Mouse (Mus musculus) activated CD4-positive, CD25-positive, alpha-beta regulatory T cell, adult 4 months (primary cell): ENCODE results near the gene Tmem270. TPM values are rescaled to one million over a fixed set of nuclear protein-coding genes. Genes with fewer than 3 reads are reported as not detected.
"Not testable (repeated sequence)": the region's sequence is repeated elsewhere in the genome, so short reads cannot be mapped to it uniquely, and the experiment has no call there.

Experiments used
- ATAC-seq: one replicate; pipeline ENCODE4 v1.8.0; 2017
- polyA plus RNA-seq, 2 experiments: library from polyadenylated mRNA; unstranded; fragments of 100-300 nt; shearing (Covaris generic); gene quantifications; one replicate each; pipeline ENCODE4 v1.2.1; 2017

The Tmem270 gene
- polyA plus RNA-seq: not detected

DNA sequence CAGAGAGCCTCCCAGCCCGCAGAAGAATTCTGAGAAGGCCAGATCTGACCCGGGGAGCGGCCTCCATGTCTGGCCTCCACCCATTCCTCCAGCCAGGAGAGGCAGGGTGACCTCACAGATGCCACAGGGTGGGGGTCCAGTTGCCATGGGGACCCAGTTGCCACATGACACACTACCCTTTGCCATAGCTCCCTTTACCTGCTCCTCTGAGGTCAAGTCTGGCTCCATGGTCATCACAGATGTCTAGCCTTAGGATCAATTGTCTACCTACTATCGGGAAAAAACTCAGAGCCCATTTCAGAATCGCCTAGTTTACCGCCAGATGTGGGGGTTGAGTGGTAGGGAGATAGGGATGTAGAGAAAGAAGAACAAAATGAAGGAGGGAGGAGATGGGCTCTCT lies at the start of gene Tmem270:
TSS of gene Tmem270 (minus strand) at position 101 of the 400 bp plus-strand sequence.
- no peak for ATAC-seq

DNA sequence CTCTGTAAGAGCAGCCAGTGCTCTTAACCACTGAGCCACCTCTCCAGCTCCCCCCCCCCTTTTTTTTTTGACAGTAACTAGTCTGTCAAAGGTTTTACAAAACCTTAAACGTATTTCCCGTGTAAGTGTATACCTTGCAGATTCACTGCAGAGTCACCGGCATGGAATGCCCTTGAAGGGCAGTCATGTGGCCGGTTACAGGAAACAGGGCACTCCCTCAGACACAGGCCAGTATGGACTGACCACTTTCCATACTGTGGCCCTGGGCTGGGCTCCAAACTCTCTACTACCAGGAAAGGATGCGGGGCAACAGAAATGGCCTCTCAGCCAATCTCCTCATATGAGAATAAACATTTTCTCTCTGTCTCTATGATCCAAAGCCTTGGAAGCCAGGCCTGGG lies 49.0 kb upstream of the Tmem270 start:
- no peak for ATAC-seq

DNA sequence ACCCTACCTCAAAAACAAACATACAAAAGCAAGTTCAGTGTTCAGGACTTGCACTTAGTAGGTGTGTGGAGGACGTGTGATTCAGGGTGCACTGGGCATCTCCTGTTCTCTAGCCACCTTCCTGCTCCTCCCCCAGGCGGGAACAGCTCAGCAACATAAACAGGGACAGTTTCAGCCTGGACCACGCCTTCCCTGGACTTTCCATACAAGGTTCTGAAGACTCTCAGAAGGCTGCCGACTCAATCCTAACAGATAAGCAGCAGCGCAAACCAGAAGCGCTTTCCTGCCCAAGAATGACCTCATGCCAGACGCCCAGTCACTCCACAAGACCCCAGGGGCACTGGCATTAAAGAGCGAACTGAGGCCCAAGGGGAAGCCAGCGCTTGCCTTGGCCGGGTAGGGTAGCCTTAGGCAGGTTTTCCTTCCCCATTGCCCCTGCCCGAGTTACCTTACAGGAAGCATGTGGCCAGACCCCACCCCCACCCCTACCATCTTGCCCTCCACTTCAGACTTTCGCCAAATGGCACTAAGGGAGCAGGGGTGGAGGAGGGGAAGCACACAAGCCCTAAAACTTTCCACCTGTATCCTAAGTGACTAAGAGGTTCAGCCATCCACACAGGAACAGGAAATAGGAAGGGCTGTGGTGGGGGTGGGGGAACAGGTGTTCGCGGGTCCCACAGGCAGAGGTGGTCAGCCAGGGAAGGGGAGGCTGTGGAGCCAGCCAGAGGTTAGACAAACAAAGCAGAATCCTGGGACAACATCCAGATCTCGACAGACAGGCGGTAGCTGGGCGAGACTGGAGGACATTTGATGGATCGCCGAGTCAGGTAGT lies 44.7 kb upstream of the Tmem270 start:
- ATAC-seq: no peak

DNA sequence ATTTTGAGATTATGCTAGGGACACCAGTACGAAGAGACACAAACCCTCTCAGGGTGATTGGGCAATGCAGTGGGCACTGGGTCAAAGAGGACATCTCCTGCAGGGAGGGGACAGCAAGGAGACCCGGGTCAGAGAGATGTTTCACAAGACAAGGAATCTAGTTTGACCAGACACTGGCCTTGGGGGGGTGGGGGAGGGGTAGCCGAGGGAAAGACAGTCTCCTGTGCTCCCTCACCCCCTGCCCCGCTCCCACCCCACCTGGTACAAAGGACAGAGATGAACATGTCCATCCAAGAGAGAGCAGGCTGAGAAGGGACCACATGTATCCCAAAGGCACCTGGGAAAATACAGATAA lies 41.5 kb upstream of the Tmem270 start:
- no peak for ATAC-seq

DNA sequence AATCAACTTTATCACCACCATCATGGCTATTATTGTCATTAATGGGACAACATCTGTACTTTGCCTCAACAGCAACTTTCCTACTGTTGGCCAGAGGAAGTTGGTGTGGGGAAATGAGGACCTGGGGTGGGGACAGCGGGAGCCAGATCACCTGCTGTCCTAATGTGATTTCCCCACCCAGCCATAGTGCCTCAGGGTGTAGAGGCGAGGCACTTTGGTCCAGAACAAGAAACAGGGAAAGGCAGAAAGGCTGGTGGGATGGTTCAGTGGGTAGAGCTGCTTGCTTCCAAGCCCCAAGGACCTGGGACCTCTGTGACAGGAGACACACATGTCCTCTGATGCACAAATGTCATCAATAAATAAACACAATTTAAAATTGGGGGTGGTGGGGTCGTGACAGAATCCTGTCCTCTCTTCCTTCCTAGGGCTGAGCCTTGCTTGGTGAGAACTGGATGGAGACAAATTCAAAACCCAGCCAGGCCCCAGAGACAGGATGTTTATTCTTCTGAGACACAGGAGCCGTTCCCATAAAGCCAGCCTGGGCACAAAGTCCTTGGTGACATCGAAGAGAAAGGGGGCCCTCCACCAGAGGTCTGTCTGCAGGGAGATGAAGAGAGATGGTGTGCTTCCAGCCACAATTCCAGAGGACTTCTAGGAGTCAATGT lies 41.0 kb upstream of the Tmem270 start:
- ATAC-seq: no peak

DNA sequence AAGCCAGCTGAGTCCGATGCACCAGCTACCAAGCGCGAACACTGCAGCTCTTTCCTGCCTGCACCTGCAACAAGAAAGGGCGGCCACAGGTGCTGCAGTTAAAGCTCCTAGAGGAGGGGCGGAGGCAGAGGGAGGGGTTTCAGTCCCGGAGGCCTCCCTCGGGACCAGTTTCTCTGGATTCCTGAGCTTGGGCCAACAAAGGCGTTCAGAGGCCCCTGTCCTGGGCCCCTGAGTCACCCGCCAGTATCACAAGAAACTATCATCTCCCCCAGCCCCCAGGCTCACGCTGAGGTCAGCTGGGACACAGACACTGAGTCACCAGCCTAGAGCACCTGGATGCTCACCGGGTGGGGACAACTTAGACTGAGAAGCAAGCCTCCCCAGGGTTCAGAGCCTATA lies 40.3 kb upstream of the Tmem270 start, which contains the start of gene Cldn4:
TSS of gene Cldn4 (minus strand) at position 78 of the 399 bp plus-strand sequence.
- no peak for ATAC-seq

DNA sequence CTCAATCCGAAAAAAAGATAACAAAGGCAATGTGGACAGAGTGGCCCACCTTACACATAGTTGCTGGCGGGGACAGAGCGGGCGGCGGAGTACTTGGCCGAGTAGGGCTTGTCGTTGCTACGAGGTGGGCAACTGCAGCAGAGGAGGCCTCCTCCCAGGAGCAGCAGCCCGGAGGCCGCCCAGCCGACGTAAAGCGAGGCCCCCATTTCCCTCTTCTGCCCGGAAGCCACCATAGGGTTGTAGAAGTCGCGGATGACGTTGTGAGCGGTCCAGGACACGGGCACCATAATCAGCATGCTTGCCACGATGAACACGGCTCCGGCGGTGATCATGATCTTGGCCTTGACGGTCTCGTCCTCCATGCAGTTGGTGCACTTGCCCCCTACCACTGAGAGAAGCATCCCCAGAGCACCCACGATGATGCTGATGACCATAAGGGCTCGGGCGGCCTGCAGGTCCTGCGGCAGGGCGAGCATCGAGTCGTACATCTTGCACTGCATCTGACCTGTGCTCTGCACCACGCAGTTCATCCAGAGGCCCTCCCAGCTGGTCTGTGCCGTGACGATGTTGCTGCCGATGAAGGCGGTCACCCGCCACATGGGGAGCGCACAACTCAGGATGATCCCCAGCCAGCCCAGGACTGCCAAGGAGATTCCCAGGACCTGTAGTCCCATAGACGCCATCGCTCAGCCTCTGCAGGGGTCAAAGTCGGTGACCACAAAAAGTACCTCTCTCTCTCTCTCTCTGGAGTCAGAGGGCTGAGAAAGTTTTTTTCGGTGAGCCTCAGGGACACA lies 39.7 kb upstream of the Tmem270 start:
- no peak for ATAC-seq

DNA sequence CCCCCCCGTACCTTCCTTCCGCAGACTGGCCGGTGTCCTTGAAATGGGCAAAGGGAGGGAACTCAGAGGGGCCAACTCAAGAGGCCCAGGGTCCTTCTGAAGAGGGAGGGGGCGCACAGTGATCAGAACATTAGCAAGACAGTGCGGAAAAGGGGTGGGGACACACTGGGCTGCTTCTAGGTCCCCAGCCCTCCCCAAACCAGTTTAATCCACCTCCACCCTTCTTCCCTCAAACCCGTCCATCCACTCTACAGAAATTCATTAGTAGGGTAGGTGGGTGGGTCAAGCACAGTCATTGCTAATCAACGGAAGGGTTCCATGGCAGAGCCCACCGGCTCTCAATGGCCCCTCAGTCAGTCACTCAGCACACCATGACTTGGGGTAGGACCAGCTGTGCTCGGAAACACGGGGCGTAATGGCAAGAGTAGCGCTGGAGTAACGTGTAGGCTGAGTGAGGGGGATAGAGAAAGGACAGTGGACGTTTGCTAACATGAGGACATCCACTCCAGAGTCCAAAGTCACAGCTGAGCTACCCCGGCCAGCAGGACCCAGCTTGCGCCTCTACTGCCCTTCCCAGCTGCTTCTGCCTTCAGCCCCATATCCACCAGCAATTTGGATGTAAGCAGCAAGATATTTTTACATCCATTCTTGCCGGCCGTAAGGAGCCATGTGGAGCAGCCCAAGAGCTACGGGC lies 38.9 kb upstream of the Tmem270 start:
- ATAC-seq: no peak

DNA sequence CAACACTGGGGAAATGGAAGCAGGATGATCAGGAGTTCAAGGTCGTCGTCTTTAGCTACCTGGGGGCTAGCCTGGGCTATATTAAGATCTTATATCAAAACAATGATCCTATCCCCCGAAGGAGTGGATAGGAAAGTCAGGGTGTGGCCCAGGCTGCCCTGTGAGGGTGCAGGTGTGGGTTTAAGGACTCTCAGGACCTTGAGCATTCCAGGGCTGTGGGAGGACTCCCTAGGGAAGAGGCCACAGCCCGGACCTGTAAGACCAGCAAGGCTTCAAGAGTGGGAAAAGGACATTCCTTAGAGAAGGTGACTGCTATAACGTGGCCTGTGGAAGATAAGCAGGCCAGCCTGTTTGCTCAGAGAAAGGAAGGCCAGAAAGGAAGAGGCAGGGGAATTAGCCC lies 37.6 kb upstream of the Tmem270 start:
- ATAC-seq: no peak

DNA sequence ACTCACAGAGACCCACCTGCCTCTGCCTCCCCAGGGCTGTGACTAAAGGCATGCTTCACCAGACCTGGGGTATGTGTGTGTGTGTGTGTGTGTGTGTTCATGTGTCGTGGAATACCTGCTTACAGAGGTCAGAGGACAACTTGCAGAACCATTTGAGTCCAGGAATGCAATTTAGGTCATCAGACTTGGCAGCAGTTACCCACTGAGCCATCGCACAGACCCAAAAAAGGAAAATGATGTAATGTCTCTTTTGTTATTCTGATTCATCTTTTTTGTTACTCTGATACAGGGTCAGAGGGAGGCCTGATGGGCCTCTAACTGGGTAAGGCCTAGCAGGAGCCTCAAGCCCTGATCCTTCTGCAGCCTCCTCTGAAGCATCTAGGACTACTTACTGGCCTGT lies 36.2 kb upstream of the Tmem270 start:
- no peak for ATAC-seq

DNA sequence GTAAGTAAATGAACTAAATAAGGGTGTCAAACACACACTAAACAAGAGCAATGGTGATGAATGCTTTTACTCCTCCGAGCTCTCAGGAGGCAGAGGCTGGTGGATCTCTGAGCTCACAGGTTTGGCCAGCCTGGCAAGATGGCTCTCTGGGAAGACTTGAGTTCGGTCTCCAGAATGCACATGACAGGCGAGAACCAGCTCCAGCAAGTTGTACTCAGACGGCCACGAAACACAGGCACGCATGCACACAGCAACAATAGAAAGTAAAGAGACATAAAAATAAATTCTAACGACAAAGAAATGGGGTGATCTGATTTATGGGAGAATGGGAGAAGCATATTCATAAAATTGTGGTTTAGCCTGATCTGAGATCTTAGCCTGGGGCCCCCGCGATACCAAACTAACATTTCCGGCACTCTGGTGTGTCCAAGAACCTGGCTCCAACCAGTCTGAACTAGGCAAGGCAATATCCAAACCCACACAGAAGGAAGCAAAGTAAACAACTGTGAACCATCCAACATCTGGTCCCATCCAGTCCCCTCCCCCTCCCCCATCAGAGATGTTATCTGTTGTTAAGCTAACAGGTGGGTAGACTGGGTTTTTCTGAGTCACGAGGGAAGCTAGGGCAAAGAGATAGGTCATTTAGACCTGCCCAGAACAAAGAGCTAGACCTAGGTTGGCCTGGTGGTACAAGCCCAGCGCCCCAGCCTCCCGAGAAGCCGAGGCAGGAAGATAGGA lies 35.1 kb upstream of the Tmem270 start:
- no peak for ATAC-seq

DNA sequence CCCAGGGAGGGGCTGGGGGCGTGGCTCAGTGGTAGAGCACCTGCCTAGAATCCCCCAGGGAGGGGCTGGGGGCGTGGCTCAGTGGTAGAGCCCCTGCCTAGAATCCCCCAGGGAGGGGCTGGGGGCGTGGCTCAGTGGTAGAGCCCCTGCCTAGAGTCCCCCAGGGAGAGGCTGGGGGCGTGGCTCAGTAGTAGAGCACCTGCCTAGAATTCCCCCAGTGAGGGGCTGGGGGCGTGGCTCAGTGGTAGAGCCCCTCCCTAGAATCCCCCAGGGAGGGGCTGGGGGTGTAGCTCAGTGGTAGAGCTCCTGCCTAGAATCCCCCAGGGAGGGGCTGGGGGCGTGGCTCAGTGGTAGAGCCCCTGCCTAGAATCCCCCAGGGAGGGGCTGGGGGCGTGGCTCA lies 33.0 kb upstream of the Tmem270 start:
- not testable (repeated sequence) for ATAC-seq

DNA sequence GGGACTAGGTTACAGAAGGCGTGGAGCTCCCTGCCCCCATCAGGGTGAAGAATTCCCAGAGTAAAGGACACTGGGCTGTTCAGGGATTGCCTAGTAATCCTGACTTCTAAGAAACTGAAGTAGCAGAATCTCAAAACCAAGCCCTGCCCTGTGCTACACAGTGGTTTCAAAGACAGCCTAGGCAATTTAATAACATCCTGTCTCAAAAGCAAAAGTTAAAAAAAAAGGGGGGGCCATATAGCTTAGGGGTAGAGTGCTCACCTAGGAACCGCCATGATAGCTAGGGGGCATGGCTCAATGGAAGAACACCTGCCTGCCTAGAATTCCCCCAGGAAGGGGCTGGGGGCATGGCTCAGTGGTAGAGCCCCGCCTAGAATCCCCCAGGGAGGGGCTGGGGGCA lies 32.5 kb upstream of the Tmem270 start:
- ATAC-seq: peak; percentile 91

DNA sequence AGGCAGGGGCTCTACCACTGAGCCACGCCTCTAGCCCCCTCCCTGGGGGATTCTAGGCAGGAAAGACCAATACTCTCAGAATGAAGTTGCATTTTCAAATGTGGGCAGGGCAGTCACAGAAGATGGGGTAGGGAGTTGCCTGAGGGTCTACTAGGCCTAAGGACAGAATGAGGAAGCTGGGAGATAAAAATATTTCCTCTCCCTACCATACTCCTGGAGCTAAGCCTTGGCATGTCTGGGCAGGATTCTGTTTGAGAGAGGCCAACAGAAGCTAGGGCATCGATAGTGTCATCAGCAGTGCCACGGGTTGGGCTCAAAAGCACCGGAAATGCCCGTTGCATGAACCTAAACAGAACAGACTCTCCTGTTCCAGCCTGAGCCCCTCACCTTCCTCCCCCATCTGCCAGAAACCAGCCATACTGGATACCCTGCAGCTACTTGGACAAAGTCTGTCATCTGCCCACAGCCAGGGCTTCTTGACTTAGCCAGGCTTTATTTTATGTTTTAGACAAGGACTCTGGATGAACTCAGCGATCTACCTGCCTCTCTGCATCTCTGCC lies 30.2 kb upstream of the Tmem270 start:
- ATAC-seq: no peak

DNA sequence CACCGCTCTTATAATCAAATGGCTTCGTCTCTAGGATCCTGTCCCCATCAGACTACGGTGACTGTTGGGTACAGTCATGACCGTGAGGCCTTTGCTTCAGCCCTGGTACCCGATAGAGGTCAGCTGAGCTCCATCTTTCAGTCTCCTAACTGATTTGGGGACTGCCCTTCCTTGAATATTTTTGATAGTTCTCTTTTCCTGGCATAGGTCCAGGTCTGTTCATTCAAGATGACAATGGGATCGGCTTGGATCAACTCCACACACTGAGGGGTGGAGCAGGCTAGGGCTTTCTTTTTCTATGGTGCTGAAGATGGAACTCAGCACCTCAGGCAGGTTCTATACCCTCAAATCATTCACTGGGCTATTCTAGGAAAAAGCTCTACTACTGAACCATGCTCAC lies 29.5 kb upstream of the Tmem270 start:
- ATAC-seq: no peak

DNA sequence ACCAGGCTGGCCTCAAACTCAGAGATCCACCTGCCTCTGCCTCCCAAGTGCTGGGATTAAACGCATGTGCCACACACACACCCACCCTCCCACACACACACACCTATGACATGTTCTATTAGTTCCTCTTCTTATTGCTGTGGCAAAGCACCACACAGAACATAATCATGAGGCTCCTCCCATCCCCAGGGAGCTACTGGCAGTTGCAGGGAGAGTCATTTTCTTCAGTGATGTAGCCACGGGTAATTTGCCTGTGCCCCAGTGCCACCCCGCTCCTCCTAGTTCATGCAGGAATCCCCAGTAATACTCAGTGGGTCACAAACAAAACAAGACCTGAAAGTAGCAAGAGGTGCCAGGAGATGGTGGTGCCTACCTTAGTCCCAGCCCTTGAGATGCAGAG lies 28.1 kb upstream of the Tmem270 start:
- no peak for ATAC-seq

DNA sequence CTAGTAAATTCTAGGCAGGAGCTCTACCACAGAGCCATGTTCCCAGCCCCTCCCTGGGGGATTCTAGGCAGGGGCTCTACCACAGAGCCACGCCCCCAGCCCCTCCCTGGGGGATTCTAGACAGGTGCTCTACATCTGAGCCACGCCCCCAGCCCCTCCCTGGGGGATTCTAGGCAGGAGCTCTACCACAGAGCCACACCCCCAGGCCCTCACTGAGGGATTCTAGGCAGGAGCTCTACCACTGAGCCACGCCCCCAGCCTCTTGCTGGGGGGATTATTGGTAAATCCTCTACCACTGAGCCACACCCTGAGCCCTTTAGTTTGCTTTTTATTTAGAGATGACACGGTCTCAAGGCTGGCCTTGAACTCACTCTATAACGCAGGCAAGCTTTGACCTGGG lies 27.2 kb upstream of the Tmem270 start:
- not testable (repeated sequence) for ATAC-seq

DNA sequence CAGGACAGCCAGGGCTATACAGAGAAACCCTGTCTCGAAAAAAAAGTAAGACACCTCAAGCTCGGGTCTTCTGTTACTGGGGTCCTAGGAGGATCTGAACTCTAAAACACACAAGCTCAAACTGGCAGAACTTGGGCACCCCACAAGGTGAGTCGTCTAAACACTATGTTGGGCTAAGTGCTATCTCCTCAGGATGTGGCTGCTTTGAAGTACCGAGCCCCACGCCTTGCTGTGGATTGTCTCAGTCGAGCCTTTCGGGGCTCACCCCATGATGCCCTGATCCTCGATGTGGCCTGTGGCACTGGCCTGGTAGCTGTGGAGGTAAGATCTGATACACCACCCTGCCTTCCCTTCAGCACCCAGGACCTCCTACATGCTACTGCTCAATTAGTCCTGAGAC lies 26.7 kb upstream of the Tmem270 start:
- ATAC-seq: peak; percentile 72

DNA sequence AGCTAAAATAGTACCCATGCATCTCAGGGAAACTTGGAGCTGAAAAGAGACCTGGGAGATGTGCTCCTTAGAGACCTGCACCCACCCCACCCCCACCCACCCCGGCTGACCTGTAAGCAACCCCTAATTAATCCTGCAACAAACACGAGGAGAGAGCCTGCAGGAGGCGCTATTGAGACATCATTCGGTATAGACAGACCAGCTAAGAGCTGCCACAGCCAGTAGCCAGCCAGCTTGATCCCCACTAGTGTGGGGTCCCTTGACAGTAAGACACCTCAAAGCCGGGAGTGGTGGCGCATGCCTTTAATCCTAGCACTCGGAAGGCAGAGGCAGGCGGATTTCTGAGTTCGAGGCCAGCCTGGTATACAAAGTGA lies 26.4 kb upstream of the Tmem270 start:
- ATAC-seq: peak; percentile 26

DNA sequence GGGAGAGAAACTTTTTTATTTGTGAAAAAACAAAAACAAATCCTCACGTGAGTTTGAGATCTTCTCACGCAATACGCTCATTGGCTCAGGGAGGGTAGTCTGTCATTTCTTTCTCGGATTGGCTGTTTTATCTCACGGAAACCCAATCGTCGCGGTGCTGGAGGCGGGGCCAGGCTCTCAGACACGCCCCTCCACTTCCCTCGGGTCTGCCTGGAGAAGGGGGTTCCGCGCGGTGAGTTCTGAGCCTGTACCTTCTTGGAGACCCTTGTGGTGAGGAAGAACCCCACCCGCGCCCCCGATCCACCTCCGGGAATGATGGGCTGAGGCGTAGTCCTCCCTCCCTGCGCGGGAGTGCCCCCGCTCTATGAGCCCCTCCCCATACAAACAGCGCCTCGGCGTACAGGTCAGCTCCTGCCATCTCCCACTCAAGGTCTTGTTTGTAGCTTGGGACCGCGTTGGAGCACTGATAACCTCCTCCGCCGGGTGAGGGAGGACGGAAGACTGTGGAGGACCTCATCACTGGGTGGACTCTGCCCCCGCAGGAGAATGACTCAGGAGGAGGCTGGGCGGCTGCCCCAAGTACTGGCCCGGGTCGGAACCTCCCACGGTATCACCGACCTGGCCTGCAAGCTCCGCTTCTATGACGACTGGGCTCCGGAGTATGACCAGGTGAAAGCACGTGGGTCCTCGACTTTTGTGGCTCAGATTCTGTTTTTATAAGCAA lies 25.8 kb upstream of the Tmem270 start, which contains the start of gene Mettl27:
TSS of gene Mettl27 (plus strand) at position 190 of the 724 bp plus-strand sequence.
- peak; percentile 89 for ATAC-seq

DNA sequence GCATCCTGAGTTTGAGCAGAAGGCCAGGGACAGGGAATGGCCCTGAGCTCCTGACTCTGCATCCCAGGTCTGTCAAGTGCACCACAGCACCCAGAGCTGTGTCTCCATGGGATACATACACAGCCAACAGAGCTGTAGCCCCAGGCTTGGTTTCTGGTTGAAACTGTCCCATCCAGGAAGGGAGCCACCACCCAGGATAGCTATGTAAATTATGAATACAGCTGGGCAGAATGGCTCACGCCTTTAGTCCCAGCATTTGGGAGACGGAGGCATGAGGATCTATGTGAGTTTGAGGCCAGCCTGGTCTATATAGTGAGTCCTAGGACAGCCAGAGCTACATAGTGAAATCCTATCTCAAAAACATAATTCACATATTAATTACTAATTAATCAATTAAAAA lies 23.5 kb upstream of the Tmem270 start:
- no peak for ATAC-seq
